Mouse (Mus musculus): ENCODE measurements around the gene Wdr46.
"Not testable (repeated sequence)": the region's sequence is repeated elsewhere in the genome, so short reads cannot be mapped to it uniquely, and the experiment has no call there.

Gene Wdr46

DNA sequence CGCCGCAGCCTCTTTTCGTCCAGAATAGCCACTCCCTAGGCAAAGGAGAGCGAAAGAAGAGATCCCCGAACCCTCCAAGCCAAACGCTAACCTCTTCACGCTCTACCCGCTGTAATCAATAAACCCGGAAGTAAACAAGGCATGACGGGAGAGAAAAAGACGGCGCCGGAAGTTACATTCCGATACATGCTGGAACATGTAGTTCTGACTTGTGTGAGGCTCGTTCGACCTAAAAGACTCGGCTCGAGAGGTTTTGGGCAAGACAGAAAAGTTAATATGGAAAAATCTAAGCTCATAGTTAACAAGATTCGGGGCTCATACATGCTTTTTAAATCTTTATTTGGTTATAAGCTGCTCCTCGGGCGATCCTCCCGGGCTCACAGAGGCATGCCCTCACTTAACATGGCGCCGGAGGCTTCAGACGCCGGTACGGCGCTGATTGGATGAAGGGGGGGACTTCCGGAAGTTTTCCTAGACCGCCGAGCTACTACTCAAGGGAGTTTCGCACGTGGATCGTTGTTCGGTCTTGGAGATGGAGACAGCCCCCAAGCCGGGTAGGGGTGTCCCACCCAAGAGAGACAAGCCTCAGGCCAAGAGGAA is at the start of gene Wdr46, which contains the start of gene Pfdn6:
Gene Wdr46 (plus strand): TSS at position 455 of the 600 bp plus-strand sequence.
Gene Pfdn6 (minus strand): TSS at position 138 of the 600 bp plus-strand sequence.
- peak; percentile 72 to 87 for DNase-seq (ENCODE audit: low spot score in 2 of 2)

DNA sequence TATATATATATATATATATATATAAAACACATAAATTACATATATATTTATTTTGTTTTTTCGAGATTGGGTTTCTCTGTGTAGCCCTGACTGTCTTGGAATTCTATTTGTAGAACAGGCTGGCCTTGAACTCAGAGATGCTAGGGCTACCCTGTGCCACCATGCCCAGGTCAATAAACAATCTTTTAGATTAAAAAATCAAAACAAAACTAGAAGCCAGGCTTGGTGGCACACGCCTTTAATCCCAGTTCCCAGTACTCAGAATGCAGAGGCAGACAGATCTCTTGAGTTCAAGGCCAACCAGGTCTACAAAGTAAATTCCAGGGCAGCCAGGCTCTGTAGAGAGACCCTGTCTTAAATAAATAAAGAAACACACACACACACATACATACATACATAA is 49.1 kb upstream of the Wdr46 start:
- no peak for DNase-seq (ENCODE audit: low spot score in 2 of 2)

DNA sequence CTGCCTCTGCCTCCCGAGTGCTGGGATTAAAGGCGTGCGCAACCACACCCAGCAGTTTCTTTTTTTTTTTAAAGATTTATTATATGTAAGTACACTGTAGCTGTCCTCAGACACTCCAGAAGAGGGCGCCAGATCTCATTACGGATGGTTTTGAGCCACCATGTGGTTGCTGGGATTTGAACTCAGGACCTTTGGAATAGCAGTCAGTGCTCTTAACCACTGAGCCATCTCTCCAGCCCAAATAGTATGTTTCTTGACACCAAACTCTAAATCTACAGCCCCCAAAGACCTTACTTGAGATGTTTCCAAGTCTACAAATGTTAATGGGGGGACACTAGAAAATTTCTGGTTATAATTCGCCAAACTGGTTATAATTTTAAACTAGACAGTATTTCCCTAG is 48.6 kb upstream of the Wdr46 start:
- DNase-seq (ENCODE audit: low spot score in 2 of 2): not testable (repeated sequence)

DNA sequence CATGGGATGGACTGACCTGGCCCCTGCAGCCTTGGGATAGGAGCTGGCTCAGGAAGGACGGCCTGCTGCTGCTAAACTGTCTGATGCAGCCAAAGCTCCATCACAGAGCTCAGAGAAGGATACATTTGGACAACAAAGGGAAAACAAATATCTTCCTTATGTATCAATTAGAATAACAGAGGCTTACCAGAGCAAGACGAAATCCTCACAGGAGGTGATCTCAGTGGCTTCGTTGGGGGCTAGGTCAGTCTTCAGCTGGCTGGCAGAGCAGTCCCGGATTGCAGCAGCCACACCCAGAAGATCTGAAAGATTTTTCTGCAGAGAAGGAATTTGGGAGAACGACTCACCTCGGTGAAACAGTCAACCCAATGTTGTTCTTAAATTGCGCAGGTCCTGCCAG is 48.0 kb upstream of the Wdr46 start:
- no peak for DNase-seq (ENCODE audit: low spot score in 2 of 2)

DNA sequence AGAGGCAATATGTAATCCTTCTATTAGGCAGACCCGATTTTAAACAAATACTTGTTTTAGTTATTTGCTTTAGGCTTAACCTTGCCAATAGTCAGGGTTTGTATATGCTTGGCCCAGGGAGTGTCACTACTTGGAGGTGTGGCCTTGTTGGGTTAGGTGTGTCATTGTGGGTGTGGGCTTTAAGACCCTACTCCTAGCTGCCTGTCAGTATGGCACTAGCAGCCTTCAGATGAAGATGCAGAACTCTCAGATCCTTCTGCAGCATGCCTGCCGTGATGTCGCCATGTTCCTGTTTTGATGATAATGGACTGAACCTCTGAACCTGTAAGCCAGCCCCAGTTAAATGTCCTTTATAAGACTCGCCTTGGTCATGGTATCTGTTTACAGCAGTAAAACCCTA is 47.4 kb upstream of the Wdr46 start:
- not testable (repeated sequence) for DNase-seq (ENCODE audit: low spot score in 2 of 2)

DNA sequence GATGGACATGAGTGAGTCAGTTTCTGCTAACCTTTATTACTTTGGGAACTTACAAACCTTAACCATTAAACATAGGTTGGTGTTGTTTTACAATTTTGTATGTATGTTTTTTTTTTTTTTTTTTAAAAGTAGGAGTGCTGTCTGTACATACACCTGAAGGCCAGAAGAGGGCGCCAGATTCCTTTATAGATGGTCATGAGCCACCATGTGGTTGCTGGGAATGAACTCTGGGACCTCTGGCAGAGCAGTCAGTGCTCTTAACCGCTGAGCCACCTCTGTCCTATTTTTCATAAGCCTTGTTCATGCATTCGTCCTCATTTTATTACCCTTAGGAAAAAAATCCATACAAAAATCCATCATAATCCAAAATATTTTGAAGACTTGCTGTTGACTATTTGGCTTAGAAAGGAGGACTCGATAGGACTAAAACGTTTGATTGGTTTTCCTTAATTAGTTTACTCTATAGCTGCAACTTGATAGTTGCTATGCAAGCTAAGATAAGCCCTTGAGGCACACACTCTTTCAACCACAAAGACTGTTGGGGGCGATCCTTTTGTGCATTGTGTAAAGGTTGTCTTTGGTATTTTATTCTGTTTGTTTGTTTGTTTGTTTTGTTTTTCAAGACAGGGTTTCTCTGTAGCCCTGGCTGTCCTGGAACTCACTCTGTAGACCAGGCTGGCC is 43.2 kb upstream of the Wdr46 start:
- no peak for DNase-seq (ENCODE audit: low spot score in 2 of 2)

DNA sequence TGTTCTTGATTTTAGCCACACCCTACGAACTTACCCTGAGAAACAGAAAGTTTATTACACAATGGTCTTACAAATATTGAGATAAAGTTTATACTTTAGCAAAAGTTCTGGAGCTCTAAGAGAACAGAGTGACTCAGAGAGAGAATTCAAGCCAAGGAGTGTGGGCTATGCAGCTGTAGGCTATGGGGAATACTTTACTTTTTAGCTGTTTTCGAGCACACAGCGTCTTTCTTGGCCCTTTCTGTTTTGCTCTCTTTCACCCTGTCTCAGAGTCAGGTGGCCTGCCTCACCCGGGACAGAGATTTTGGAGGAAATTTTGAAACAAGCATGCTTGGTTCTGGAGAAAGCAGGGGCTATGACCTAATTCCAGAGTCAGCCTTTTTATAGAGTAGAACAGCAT is 42.3 kb upstream of the Wdr46 start:
- DNase-seq (ENCODE audit: low spot score in 2 of 2): not testable (repeated sequence)

DNA sequence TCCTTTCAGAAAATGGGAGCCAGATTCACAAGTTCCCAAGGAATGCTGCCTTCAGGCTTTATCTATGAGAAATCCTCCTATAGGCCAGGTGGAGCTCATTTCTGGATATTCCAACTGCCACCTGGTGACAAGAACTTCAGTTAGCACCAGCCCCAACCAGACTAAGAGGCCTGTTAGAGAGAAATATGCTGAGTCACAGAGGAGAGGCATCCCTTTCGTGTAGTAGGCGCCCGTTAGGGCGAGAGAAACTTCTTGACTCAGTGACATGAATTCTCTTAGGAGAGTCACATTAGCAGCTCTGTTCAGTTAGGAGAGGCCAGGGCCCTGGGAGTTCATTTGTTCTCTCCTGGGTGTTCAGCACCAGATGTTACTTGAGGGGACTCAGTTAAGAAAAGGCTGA is 40.8 kb upstream of the Wdr46 start:
- no peak for DNase-seq (ENCODE audit: low spot score in 2 of 2)

DNA sequence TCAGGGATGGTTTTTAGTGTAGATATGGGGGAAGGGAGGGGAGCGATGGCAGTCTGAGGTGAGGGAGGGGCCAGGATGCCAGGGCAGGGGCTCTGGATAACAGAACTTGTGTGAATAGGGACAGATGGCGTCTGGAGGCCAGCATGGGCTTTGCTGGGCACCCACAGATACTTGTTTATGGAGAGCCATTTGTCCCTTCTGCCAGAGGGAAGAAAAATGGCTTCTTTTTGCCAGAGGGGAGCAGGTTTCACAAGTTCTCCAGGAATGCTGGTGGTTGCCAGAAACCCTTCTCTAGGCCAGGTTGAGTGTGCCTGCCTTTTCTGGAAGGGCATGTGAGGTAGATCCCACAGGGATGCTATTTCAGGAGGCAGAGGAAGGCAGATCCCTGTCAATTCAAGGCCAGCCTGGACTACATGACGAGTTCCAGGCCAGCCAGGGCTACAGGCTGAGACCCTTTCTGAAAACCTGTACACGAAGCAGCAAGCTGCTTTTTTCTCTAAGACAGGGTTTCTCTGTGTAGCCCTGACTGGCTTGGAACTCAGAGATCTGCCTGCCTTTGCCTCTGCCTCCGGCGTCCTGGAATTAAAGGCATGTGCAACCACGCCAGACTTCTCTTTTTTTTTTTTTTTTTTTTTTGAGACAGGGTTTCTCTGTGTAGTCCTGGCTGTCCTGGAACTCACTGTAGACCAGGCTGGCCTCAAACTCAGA is 40.0 kb upstream of the Wdr46 start:
- DNase-seq (ENCODE audit: low spot score in 2 of 2): no peak

DNA sequence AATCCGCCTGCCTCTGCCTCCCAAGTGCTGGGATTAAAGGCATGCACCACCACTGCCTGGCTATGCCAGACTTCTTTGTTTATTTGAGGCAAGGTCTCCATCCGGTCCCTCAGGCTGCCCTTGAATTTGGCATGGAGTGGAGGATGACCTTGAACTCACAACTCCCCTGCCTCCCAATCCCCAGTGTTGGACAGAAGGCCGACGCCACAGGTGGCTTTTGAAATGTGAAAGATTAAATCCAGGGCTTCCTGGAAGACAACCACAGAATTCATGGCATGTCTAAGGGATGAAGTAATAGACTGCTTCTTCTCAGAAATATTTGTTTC is 39.5 kb upstream of the Wdr46 start:
- DNase-seq (ENCODE audit: low spot score in 2 of 2): no peak

DNA sequence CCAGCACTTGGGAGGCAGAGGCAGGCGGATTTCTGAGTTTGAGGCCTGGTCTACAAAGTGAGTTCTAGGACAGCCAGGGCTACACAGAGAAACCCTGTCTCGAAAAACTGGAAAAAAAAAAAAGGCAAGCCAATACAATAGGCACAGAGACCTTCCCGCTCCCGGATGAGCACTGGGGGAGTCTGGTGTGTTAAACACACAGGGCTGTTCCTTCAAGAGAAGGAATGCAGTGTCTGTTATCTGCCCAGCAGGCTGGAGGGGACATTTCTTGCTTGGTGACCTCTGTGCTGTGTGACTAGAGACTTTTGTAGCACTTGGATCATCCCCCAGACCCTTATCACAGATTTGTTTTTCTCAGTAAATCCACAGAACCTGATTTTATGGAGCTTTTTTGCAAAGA is 38.8 kb upstream of the Wdr46 start:
- DNase-seq (ENCODE audit: low spot score in 2 of 2): no peak

DNA sequence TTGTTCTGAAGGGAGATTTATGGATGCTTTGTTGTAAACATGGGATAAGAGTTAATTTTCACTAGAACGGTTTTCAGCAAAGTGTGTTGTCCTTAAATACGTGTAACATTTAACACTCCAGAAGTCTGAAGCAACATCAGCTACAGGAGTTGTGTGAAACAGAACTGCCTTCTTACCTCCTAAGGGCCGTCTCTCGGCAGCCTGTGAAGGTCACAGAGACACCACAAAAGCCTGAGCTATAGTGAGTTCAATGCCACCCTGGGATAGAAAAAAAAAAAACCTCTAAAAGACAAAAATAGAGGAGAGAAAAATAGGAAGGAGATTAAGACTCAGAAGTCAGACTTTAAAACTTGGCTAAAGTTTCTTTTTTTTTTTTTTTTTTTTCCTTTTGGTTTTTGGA is 38.4 kb upstream of the Wdr46 start:
- DNase-seq (ENCODE audit: low spot score in 2 of 2): no peak

DNA sequence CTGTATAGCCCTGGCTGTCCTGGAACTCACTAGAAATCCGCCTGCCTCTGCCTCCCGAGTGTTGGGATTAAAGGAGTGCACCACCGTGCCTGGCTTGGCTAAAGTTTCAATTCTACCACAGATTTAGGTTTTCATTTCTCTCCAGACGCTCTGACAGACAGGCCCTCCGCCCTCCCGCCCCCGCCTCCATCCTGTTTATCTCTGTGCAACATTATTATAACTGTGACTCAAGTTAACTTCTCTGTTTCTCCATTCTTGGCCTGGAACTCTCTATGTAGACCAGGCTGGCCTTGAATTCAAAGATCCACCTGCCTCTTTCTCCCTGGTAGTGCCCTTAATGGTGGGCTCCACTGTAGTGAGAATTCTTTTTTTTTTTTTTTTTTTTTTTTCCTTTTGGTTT is 38.0 kb upstream of the Wdr46 start:
- DNase-seq (ENCODE audit: low spot score in 2 of 2): no peak

DNA sequence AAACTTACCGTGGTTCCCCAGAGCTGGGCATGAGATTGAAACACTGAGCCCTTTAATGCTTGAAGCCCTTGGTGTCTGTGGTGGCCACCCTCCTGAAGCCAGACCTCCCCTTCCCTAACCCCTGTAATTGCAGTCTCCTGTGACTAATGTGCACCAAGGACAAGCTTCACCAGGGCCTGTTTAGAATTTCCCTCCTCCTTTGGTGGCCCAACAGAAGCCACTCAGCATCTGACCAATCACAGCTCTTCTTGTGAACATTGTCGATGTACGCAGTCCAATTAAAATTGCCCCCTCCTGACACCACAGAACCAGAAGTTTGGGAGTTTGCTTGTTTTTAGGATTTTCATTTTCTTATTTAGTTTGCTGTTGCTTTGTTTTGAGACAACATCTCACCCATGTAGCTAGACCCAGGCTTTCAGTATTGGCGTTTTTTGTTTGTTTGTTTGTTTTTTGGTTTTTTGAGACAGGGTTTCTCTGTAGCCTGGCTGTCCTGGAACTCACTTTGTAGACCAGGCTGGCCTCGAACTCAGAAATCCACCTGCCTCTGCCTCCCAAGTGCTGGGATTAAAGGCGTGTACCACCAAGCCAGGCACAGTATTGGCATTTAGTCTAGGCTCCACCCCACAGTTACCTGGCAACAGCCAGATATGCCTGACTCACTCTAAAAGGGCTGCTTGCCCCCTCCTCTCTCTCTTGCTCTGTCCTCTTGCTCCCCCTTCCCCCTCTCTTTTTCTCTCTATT is 36.4 kb upstream of the Wdr46 start:
- DNase-seq (ENCODE audit: low spot score in 2 of 2): not testable (repeated sequence)

DNA sequence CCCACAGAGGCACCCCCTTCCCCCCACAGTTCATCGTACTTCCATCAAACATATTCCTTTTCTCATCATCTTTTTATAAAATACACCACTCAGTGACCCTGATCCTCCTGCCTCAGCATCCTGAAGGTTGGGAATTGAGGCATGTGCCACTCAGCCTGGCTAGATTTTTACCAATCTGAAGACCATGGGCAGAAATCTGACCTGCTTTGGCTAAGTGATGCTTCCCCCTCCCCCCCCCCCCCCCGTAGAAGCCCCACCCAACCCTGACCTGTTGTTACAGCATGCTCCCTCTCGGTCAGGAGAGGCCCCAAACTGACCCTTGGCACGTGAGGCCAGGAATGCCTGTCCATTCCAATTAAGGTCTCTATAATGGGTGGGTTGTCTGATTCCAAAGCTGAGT is 35.6 kb upstream of the Wdr46 start, which contains the start of gene Platr17:
Gene Platr17 (plus strand): TSS at position 301 of the 400 bp plus-strand sequence.
- DNase-seq (ENCODE audit: low spot score in 2 of 2): not testable (repeated sequence)

DNA sequence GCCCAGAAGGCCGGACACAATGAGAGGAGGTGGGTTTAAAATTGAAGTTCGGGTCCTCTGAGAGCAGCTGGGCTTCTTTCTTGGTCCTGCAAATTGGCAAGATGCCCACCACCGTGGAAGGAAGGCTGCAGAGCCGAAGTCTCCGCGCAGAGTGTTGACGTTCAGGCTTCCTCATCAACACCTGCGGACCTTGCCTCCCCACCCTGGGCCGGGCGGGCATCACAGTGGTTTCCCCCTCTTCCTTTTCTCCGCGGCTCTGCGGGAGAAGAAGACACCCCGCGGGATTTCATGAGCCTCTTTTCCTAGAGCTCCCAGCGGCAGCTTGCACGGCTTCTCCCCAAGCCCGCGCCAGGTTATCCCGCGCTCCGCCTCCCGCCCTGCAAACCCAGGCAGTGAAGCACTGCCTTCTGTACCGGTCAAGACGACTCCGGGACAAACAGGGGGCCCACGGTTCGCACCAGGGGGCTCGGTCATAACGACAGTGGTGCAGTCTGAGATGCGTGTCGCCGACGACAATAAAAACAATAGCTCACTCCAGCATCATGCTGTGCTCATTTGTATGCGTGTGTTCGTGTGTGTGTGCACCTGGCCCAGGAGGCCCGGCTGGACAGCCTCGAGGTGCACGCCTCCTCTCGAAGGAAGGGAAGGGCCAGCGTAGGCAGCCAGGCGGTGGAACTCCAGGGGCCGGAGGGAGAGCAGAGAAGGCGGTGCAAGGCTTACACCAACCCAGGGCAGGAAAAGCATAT is 32.0 kb upstream of the Wdr46 start:
- DNase-seq (ENCODE audit: low spot score in 2 of 2): no peak

DNA sequence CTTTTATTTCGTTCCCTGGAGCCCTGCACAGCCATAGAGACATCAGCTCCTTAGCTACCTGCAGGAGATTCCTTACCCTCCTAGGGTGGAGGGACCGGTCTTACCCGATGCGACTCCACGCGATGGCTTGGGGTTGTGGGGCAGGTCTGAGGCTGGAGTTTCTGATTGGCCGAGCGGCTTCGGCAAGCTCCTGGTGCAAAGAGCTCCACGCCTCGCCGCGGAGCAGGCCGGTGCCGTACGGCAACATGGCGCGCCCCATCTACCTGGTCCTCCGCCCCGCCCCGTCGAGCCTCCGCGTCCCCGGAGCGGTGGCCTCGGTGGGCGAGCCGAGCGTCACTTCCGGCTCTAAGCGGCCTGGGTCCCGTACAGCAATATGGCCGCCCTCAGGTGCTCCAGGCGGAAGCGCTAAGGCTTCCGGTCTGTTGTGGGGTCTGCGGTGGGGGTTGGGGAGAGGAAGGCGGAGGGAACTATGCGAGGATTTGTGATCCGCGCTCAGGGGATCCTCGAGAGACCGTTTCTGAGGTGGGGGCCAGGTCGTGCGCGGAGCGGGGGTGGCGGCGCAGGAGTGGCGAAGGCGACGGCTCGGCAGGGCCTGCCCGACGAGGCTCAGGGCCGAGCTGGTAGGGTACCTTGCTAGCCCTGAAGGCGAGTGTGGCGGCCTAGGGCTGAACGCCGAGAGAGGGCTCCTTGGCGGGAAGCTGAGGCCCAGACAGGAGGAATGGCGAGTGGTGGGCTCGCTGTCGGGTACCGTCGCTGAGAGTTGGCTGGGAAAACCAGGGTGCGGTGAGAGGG is 31.2 kb upstream of the Wdr46 start, which contains the start of gene Daxx:
Gene Daxx (plus strand): TSS at position 338 of the 792 bp plus-strand sequence.
- peak; percentile 98 to 99 for DNase-seq (ENCODE audit: low spot score in 2 of 2)

DNA sequence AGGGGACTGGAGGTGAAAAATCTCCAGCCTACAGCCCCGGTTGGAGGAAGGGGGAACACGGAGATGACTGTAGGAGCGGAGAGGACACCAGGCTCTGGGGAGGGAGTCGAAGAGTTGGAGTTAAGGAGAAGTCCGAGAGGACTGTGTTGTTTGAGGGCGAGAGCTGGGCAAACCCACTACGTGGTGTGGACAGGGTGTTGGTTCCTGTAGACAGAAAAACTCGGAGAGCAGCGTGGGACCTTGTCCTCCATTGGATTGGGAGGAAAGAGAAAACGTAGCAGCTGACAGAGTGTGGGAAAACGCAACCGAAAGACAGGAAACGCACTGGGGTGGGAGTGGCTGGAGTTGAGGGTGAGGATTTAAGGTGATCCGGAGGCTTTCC is 30.6 kb upstream of the Wdr46 start:
- no peak for DNase-seq (ENCODE audit: low spot score in 2 of 2)

DNA sequence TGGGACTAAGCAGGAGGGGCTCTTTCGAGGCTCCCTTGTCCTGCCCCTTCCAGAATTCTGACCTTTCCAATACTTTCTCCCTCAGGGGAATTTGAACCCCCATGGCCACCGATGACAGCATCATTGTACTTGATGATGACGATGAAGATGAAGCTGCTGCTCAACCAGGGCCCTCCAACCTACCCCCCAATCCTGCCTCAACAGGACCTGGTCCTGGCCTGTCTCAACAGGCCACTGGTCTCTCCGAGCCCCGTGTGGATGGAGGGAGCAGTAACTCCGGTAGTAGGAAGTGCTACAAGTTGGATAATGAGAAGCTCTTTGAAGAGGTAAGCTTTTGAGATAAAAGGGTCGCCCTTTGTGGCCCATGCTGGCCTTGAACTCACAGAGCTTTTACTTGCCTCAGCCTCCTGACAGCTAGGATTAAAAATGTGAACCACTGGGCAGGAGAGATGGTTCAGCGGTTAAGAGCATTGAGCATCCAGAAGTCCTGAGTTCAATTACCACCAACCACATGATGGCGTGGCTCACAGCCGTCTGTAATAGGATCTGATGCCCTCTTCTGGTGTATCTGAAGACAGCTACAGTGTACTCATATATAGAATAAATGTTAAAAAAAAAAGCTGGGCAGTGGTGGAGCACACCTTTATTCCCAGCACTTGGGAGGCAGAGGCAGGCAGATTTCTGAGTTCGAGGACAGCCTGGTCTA is 30.0 kb upstream of the Wdr46 start:
- no peak for DNase-seq (ENCODE audit: low spot score in 2 of 2)

All from urinary bladder, postnatal 4 days (tissue).